Mouse (Mus musculus) left cerebral cortex, adult 6 months (tissue): ENCODE results near the gene Antxrl. TPM values are rescaled to one million over a fixed set of nuclear protein-coding genes. Genes with fewer than 3 reads are reported as not detected.

Experiments used
- long read RNA-seq, 2 experiments: library from polyadenylated mRNA; unstranded; transcript quantifications; one replicate each; pipeline ENCODE4 v2.0.0; 2019 to 2020
- polyA plus RNA-seq: library from polyadenylated mRNA; unstranded; fragments of <200 nt; fragmentation: Nextera tagmentation; gene quantifications from 2 replicates; pipeline ENCODE4 v1.2.3, GENCODE M21; 2021

Gene Antxrl
- polyA plus RNA-seq = not detected in 2 replicates
- long read RNA-seq, experiment 1 = 0 reads
- long read RNA-seq, experiment 2 = 0 reads

DNA sequence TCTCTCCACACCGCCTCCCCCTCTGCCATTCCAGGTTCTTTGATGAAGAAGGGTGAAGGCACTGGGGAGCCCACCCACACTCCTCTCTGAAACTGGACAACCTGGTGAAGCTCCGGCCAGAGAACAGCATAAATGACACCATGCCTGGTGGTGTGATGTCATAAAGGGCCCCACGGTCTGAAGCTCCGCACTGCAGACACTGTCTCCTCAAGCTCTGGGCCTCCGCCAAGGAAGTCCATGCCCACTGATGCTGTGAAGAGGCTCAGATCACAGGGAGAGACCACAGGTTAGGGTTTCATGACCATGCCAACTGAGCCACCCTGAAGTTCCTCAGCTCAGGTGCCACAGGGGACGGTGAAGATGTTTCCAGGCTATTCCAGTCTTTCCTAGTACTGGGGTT lies at the start of gene Antxrl:
TSS of gene Antxrl (plus strand) at position 192 of the 400 bp plus-strand sequence.

DNA sequence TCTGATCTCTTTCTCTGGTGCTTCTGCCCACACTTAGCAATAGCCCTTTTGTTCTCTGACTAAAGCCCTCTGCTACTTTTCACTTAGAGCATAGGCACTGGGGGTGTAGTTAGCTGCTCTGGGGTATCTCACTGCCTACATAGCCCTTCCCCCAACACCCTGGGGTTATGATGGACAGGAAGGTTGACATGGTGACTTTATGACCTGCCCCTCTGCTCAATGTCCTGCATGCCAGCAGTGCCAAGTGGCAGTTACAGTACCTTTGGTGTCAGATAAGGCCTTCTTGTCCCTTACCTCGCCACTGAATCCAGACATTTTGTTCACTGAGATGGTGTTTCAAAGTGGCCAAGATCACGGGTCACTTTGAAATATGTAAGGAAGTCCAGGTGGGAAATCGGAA lies 37.4 kb upstream of the Antxrl start, which contains the start of gene Gm30083:
TSS of gene Gm30083 (minus strand) at position 120 of the 400 bp plus-strand sequence.

DNA sequence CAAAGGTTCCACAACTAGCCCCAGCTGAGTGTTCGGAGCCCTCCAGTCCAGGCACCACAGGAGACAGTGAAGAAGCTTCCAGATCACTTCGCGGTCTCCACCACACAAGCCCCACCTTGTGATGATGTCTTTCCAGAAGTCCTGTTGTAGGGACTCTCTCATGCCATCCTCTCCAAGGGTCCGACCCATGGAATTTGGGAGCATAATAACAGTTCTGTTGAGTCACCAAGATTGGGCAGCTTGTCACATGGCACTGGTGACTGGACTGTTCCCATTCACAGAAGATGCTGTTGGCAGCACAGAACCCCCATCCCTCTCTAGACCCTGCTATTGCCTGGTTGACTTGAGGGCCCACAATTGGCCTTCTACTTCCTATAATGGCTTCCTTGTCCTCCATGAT lies 36.1 kb upstream of the Antxrl start, which contains the start of gene Gm5460:
TSS of gene Gm5460 (plus strand) at position 378 of the 400 bp plus-strand sequence.

DNA sequence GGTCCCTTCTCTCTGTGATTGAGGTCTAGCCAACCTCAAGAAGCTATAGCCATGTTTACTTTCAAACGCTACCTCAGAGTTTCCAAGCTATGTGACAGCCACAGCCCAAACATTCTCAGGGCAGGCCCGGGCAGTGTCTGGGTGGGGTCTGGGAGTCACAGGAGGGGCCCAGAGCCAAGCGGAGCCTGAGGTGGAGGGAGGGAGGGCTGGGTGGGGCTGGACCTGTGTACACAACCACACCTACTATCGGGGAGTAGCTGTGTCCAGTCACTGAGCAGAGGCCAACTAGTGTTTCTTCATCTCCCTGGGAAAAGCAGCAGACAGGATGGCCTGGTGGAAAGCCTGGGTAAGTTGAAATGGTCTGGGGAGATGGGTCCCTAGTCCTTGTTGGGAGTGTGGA lies 33.2 kb downstream of the Antxrl start, which contains the start of gene Anxa8:
TSS of gene Anxa8 (plus strand) at position 251 of the 400 bp plus-strand sequence.

DNA sequence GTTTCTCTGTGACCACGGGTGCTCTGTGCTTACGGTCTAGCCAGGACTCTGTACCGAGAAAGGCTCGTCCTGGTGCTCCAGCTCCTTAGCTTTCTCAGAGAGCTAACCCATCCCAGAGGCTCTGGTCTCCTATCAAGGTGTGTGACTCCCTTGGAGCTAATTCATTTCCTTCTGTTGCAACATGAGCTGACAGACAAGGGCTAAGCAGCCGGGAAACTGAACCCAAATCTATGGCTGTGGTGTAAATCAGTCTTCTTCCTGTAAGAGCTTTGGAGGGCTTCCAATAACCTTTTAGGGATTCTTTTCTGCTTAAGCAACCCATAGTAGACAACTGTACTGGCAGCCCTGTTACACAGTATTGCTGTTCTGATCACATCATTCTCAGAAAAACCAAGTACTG lies 50.1 kb downstream of the Antxrl start, which contains the start of gene A630023A22Rik:
TSS of gene A630023A22Rik (minus strand) at position 154 of the 400 bp plus-strand sequence.

Other genes with a start within 250 kb of the Antxrl start
- gene Gdf10, start 129.1 kb upstream of the Antxrl start, polyA plus RNA-seq = 1.6 and 1.8 TPM in 2 replicates
- not detected in 2 replicates for gene Gdf2, start 111.7 kb upstream of the Antxrl start, polyA plus RNA-seq
- not detected in 2 replicates for gene Rbp3, start 98.7 kb upstream of the Antxrl start, polyA plus RNA-seq
- 0.80 and 1.7 TPM in 2 replicates for gene Zfp488, start 73.9 kb upstream of the Antxrl start, polyA plus RNA-seq
- gene Gm30083, start 37.5 kb upstream of the Antxrl start, polyA plus RNA-seq = not detected in 2 replicates
- gene Gm5460, start 35.9 kb upstream of the Antxrl start, polyA plus RNA-seq = not detected in 2 replicates
- 0.45 and 0.92 TPM in 2 replicates for gene Anxa8, start 33.3 kb downstream of the Antxrl start, polyA plus RNA-seq
- gene A630023A22Rik, start 50.0 kb downstream of the Antxrl start, polyA plus RNA-seq = not detected in 2 replicates
- gene Npy4r, start 99.8 kb downstream of the Antxrl start, polyA plus RNA-seq = not detected in 2 replicates
- gene Gprin2, start 148.9 kb downstream of the Antxrl start, polyA plus RNA-seq = 0.16 and 0.66 TPM in 2 replicates
- 0.21 and 0.29 TPM in 2 replicates for gene Syt15, start 166.9 kb downstream of the Antxrl start, polyA plus RNA-seq